Mouse (Mus musculus) heart, embryonic 10.5 days (tissue): ENCODE measurements at regions not wholly inside any gene's neighbourhood (a gene's known extent, or its start where the extent isn't known, plus 50 kb on each side); places are given as distances from the start of the nearest gene placed in this dataset.

Experiments used
- DNase-seq: peaks from one replicate; pipeline ENCODE4 v3.0.0-alpha.2; 2017; ENCODE audit warnings: low spot score
- H3K27ac ChIP-seq: fragments of 300-500 bp; sonication (generic); 2 replicates; pipeline ENCODE4 v1.5.1; 2016; ENCODE audit warnings: mild to moderate bottlenecking
- H3K27me3 ChIP-seq: fragments of 300-500 bp; sonication (generic); 2 replicates; pipeline ENCODE4 v1.6.1; 2016; ENCODE audit warnings: mild to moderate bottlenecking; ENCODE audit not compliant: poor library complexity, insufficient read depth, severe bottlenecking
- H3K36me3 ChIP-seq: fragments of 300-500 bp; sonication (generic); 2 replicates; pipeline ENCODE4 v1.6.1; 2016; ENCODE audit warnings: mild to moderate bottlenecking, moderate library complexity
- H3K4me1 ChIP-seq: fragments of 300-500 bp; sonication (generic); 2 replicates; pipeline ENCODE4 v1.6.1; 2016; ENCODE audit warnings: mild to moderate bottlenecking
- H3K4me3 ChIP-seq: fragments of 300-500 bp; sonication (generic); 2 replicates; pipeline ENCODE4 v1.5.1; 2016; ENCODE audit warnings: mild to moderate bottlenecking, moderate library complexity
- H3K9me3 ChIP-seq: fragments of 300-500 bp; sonication (generic); 2 replicates; pipeline ENCODE4 v1.6.1; 2016; ENCODE audit warnings: mild to moderate bottlenecking, moderate library complexity
- WGBS: fragments of 180-500 bp; shearing (Covaris S2); methylation state at CpG from one replicate; pipeline ENCODE4 v1.1.7; 2016; 5-methylcytosine and 5-hydroxymethylcytosine counted together

GRCm38 (mm10) chr2:147961633-147962032, 85.1 kb downstream of the Foxa2 start:
- 48% methylated on average over 6 of the region's 6 CpGs for WGBS
- DNase-seq: no peak
- Histone ChIP-seq H3K36me3 (no peaks in the 10 kb centered on the region), H3K4me1 (no peaks in the 10 kb centered on the region), H3K27ac (no peak overlapping the region), H3K9me3 (no peaks in the 10 kb centered on the region), H3K4me3 (no peak overlapping the region), H3K27me3 (no peaks in the 10 kb centered on the region)

- WGBS: 64% methylated on average over 2 of the region's 2 CpGs
- H3K9me3 ChIP-seq: no peaks in the 10 kb centered on the region
Observed at GRCm38 (mm10) chr2:147954183-147954582, 92.6 kb downstream of the Foxa2 start.

GRCm38 (mm10) chr2:147951233-147951632, 95.5 kb downstream of the Foxa2 start:
- DNase-seq: no peak
- H3K4me1 ChIP-seq: no peaks in the 10 kb centered on the region
- no peaks in the 10 kb centered on the region for H3K9me3 ChIP-seq
- no peak overlapping the region for H3K4me3 ChIP-seq
- 88% methylated on average over 5 of the region's 5 CpGs for WGBS
- H3K27me3 ChIP-seq: no peaks in the 10 kb centered on the region
- H3K27ac ChIP-seq: no peak overlapping the region
- no peaks in the 10 kb centered on the region for H3K36me3 ChIP-seq

More at GRCm38 (mm10) chr2:147954183-147954582, 92.6 kb downstream of the Foxa2 start:
- H3K4me1 ChIP-seq: no peaks in the 10 kb centered on the region
- no peak for DNase-seq
- no peaks in the 10 kb centered on the region for H3K27me3 ChIP-seq
- no peak overlapping the region for H3K4me3 ChIP-seq
- no peak overlapping the region for H3K27ac ChIP-seq
- H3K36me3 ChIP-seq: no peaks in the 10 kb centered on the region

- Histone ChIP-seq H3K27ac (no peak overlapping the region), H3K27me3 (no peaks in the 10 kb centered on the region), H3K9me3 (no peaks in the 10 kb centered on the region), H3K36me3 (no peaks in the 10 kb centered on the region), H3K4me3 (no peak overlapping the region), H3K4me1 (no peaks in the 10 kb centered on the region)
- no peak for DNase-seq
- 82% methylated on average over 7 of the region's 7 CpGs for WGBS
Observed at GRCm38 (mm10) chr2:147944171-147945040, 102.4 kb downstream of the Foxa2 start.

GRCm38 (mm10) chr2:147942591-147942990, 104.2 kb downstream of the Foxa2 start:
- 69% methylated on average over 4 of the region's 4 CpGs for WGBS
- no peak for DNase-seq
- H3K27me3 ChIP-seq: no peaks in the 10 kb centered on the region
- H3K4me3 ChIP-seq: no peak overlapping the region
- no peaks in the 10 kb centered on the region for H3K9me3 ChIP-seq
- H3K27ac ChIP-seq: no peak overlapping the region
- H3K36me3 ChIP-seq: no peaks in the 10 kb centered on the region
- no peaks in the 10 kb centered on the region for H3K4me1 ChIP-seq

GRCm38 (mm10) chr2:147941319-147941718, 105.5 kb downstream of the Foxa2 start:
- Histone ChIP-seq H3K9me3 (no peaks in the 10 kb centered on the region), H3K4me1 (no peaks in the 10 kb centered on the region), H3K27me3 (no peaks in the 10 kb centered on the region), H3K36me3 (no peaks in the 10 kb centered on the region), H3K27ac (no peak overlapping the region), H3K4me3 (no peak overlapping the region)
- DNase-seq: no peak
- 30% methylated on average over 4 of the region's 4 CpGs for WGBS

- no peaks in the 10 kb centered on the region for H3K4me1 ChIP-seq
- no peak for DNase-seq
- no peaks in the 10 kb centered on the region for H3K36me3 ChIP-seq
- no peak overlapping the region for H3K27ac ChIP-seq
- H3K9me3 ChIP-seq: no peaks in the 10 kb centered on the region
- 77% methylated on average over 2 of the region's 2 CpGs for WGBS
- no peak overlapping the region for H3K4me3 ChIP-seq
- H3K27me3 ChIP-seq: no peaks in the 10 kb centered on the region
Observed at GRCm38 (mm10) chr2:147932494-147932893, 114.3 kb downstream of the Foxa2 start.

GRCm38 (mm10) chr2:147929031-147929711, 117.6 kb downstream of the Foxa2 start:
- no peak overlapping the region for H3K27ac ChIP-seq
- no peaks in the 10 kb centered on the region for H3K36me3 ChIP-seq
- no peaks in the 10 kb centered on the region for H3K4me1 ChIP-seq
- H3K4me3 ChIP-seq: no peak overlapping the region
- no peak for DNase-seq
- WGBS: 64% methylated on average over 5 of the region's 5 CpGs
- no peaks in the 10 kb centered on the region for H3K9me3 ChIP-seq
- no peaks in the 10 kb centered on the region for H3K27me3 ChIP-seq

- Histone ChIP-seq H3K36me3 (no peaks in the 10 kb centered on the region), H3K27ac (no peak overlapping the region), H3K4me1 (no peaks in the 10 kb centered on the region), H3K9me3 (no peaks in the 10 kb centered on the region), H3K4me3 (no peak overlapping the region), H3K27me3 (no peaks in the 10 kb centered on the region)
- DNase-seq: no peak
- 60% methylated on average over 10 of the region's 10 CpGs for WGBS
Observed at GRCm38 (mm10) chr2:147927792-147928670, 118.7 kb downstream of the Foxa2 start.

- Histone ChIP-seq H3K9me3 (no peaks in the 10 kb centered on the region), H3K4me1 (no peaks in the 10 kb centered on the region), H3K27ac (no peak overlapping the region), H3K36me3 (no peaks in the 10 kb centered on the region), H3K27me3 (no peaks in the 10 kb centered on the region), H3K4me3 (no peak overlapping the region)
- 76% methylated on average over 3 of the region's 3 CpGs for WGBS
- no peak for DNase-seq
Observed at GRCm38 (mm10) chr2:147926861-147927260, 119.9 kb downstream of the Foxa2 start.

GRCm38 (mm10) chr2:147907341-147907740, 139.4 kb downstream of the Foxa2 start:
- DNase-seq: no peak
- WGBS: 76% methylated on average over 6 of the region's 6 CpGs

GRCm38 (mm10) chr2:147905759-147906740, 140.7 kb downstream of the Foxa2 start:
- DNase-seq: no peak
- H3K9me3 ChIP-seq: no peaks in the 10 kb centered on the region
- peaks cover 9% of the 10 kb centered on the region; the same call in 1 of the 2 replicates for H3K27me3 ChIP-seq
- no peaks in the 10 kb centered on the region for H3K4me1 ChIP-seq
- no peak overlapping the region for H3K4me3 ChIP-seq
- no peak overlapping the region for H3K27ac ChIP-seq
- 42% methylated on average over 19 of the region's 19 CpGs for WGBS
- H3K36me3 ChIP-seq: no peaks in the 10 kb centered on the region

More at GRCm38 (mm10) chr2:147907341-147907740, 139.4 kb downstream of the Foxa2 start:
- H3K9me3 ChIP-seq: no peaks in the 10 kb centered on the region
- H3K36me3 ChIP-seq: no peaks in the 10 kb centered on the region
- H3K4me3 ChIP-seq: no peak overlapping the region
- peaks cover 9% of the 10 kb centered on the region; the same call in 1 of the 2 replicates for H3K27me3 ChIP-seq
- H3K27ac ChIP-seq: no peak overlapping the region
- H3K4me1 ChIP-seq: no peaks in the 10 kb centered on the region
